Mouse (Mus musculus) right cerebral cortex, adult 18-20 months (tissue): ENCODE data around the gene Eef1b2.
"Not testable (repeated sequence)": the region's sequence is repeated elsewhere in the genome, so short reads cannot be mapped to it uniquely, and the experiment has no call there.

Source experiments
- DNase-seq: peaks from one replicate; pipeline ENCODE4 v3.0.0; 2022; ENCODE audit warnings: mixed read lengths

The Eef1b2 gene

DNA sequence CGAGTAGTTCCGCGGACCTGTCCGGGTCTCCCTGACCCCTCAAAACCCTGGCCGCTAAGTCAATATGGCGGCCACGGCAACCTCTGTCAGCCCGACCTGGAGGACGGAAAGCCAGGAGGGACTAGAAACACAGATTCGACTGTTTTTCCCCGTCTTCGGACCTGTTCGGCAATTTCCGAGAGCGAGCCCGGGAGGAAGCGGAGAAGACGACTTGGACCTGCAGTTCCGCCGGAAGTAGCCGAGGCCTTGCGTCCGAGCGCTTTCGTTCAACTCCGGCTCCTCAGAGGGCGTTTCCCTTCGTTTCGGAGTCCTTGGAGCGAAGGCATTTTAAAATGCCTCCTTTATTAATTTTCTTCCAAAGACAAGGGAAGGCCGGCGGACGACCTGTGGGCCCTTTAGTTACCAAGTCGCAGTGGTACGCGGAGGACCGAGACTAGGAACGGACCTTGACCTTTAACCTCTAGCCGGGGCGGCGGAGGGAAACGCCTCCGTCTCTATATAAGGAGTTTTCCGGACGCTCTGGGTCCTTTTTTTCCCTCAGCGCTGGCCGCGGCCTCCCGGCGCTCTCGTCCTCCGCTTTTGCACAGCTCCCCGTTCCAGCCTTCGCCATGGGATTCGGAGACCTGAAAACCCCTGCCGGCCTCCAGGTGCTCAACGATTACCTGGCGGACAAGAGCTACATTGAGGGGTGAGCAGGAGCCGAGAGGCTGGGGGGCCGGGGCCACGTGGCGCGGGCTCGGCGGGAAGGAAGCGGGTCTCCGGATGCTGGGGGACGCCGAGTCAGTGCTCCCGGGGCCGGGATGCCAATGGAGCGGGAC is at the start of gene Eef1b2, which contains the start of gene Ndufs1:
TSS of gene Eef1b2 (plus strand) at position 222 of the 818 bp plus-strand sequence.
TSS of gene Ndufs1 (minus strand) at position 230 of the 818 bp plus-strand sequence.
- DNase-seq, result peak; percentile 99

DNA sequence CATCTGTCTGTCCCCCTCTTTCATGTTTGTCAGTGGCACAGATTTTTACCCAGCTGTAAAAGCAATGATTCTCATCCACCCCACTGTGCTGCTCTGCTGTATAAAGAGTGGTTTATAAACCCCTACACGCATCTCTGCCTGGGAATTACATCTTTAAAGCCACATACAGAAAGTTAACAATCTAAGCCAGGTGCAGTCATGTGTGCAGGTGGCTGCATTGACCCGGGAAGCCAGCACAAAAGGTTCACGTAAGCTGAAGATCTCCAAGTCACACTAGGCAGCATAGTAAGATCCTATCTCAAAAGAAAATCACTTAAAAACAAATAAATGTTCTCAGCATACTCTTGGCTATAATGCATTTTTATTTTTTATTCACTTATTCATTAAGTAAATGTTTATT is 47.4 kb upstream of the Eef1b2 start:
- DNase-seq, result no peak

DNA sequence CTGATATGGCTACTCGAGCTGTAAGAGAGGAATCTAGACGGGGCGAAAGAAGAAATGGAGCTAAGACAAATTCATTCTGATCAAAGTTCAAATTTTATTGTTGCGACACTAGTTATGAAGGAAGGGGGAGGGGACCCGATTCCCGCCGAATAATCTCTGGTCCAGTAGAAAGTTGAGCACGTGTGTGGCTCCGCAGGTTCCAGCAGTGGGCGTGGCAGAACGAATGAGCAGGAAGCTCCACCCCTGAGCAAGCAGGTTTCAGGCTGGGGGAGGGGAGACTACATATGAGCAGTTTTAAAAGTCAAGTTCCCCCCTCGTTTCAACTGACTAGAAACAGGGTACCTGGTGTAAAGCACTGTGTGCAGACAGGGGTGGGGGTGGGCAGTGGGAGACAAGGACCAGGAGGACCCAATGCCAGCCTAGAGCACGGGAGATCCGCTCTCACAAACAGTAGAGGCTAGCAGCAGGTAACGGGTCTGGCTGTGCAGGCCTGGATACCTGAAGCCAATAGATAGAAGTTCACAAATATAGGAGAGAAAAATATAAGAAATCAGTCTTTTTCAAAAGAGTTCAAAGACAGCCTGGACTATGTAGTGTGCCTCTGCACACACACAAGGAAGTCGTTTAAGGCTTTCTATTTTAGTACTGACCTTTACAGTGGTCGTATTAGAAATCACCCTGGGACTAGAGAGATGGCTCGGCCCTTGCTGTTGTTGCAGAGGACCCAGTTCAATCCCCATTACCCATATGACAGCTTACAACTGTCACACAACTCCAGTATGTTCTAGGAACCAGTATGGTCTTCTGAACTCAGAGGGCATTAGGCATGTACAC is 46.6 kb upstream of the Eef1b2 start:
- DNase-seq, result no peak

DNA sequence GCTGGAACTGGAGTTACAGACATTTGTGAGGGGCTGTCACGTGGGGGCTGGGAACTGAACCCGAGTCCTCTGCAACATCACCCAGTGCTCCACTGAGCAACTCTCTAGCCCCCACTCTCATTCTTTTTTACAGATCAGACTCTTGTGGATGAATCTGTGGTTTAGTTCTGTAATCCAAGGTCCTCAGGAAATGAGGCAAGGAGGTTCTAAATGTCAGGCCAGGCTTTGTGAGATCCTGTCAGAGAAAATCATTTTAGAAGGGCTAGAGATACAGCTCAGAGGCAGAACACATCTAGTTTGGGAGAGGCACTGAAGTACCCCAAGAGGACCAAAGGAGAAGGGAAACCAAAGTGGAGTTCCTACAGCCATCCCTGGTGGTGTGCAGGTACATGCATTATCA is 45.7 kb upstream of the Eef1b2 start:
- no peak for DNase-seq

DNA sequence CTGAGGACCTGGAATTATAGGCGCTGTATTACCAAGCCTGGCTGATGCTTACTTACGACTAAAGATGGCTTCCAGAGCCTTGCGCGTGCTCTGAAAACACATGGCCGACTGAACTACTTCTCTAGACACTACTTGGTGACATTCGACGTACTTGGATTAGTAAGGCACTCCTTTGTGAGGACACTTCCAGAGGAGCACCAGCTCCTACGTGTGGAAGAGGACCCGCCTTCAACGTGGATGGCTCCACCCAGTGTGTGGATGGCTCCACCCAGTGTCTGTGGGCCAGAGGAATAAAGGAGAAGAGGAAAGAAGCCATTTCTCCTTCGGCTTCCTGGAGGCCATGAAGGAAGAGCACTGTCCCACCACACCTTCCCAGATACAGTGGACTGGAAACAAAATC is 44.9 kb upstream of the Eef1b2 start:
- no peak for DNase-seq

DNA sequence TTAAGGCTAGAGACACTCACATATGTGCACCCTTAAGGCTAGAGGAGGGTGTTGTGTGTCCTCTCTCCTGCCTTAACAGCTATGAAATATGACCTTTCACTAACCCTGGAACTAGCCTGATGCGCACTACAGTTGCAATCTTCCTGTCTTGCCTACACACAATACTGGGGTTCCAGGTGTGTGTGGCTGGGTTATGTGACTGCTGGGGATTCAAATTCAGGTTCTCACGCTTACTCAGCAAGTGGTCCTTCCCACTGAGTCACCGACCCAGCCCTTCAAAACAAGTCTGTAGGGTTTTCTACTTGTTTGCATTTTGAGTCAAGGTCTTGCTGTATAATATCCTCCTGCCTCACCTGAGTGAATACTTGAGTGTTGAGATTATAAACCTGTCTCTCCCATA is 42.1 kb upstream of the Eef1b2 start:
- no peak for DNase-seq

DNA sequence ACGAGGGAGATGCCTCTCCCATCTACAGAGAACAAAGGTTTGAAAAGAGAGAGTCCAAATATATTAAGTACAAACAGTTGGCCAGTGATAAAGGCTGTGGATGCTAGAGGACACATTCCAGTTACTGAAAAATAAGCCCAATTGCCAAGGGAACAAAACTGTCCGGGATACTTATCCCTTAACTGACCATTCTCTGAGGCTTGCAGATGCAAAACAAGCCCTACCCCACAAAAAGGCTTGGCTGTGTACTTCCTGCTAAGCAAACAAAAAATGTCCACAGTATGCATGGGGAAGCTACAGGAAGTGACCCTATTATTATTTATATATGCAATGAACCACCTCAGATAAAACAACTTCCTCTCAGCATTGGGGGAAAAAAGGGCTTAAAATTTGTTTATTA is 38.7 kb upstream of the Eef1b2 start:
- DNase-seq, result no peak

DNA sequence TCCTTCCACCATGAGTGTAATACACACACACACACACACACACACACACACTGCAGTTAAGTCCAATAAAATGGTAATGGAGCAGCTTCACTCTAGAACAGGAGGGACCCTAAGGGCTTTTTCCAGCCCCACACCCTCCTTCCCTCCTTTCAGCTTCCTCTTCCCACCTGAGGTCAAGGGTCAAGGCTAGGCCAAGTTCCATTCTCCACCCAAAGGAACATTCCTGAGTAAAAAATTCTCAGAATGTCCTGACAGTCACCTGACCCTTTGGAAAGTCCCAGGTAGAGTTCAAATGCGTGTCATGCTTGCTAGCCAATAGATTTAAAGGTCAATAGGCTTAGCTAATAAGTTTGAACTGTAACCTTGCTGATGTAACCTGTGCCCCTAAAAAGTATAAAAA is 38.0 kb upstream of the Eef1b2 start:
- DNase-seq, result not testable (repeated sequence)

DNA sequence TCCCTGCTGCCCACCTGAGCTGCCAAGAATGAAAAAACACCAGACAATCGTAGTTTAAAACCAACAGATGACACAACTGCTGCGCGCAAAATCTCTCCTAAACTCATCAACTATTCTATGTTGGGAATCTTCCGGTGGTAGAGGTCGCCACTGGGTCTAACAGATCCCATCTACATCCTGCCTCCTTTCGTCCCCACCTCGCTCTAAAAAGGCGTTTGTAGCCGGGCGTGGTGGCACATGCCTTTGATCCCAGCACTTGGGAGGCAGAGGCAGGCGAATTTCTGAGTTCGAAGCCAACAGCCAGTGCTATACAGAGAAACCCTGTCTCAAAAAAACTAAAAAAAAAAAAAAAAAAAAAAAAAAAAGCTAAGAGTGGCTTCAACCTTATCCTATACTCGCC is 36.4 kb upstream of the Eef1b2 start:
- no peak for DNase-seq

DNA sequence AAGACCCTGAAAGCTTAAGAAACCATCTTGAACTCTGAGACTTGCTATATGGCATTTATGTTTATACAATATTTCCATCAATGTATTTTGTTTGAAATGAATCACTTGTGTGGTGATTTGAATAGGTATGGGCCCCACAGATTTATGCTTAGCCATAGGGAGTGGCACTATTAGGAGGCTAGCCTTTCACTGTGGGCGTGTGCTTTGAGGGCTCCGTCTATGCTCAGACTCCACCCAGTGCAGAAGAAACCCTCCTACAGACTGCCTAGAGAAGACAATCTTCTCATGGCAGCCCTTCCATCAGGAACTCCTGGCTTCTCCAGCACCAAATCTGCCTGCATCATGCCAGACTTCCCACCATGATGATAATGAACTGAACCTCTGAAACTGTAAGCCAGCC is 8.0 kb upstream of the Eef1b2 start:
- no peak for DNase-seq

DNA sequence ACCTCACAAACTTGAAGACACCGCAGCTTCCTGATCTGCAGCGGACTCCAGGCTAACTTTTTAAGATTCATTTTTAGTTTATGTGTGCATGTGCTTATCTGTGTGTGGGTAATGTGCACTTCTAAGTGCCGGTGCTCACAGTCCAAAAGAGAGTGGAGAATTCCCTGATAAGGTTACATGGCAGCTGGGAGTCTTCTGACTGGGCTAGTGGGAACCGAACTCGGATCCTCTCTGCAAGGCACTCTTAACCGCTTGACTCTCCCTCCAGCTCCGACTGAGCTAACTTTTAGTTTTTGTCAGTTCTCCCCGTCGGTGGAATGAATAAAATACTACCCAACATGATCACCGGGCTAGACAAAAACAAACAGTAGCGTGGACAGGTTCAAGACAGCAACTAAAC is 772 bp upstream of the Eef1b2 start:
- no peak for DNase-seq

DNA sequence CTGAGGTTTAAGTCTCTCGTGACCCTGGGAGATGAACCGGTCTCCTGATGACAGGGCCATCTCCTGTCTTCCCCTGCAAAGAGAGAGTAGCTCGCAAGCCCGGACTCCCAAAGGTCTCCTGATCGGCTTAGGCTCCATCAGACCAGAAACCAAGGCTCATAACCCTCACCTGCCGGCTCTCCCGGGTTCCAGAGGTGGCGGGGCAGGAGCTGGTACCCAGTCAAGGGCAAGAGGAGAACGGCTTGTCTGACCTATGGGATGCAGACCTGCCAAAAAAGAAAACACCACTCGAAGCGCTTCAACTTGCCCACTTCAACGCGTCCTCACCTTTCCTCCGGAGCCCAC is 394 bp upstream of the Eef1b2 start:
- DNase-seq, result no peak

DNA sequence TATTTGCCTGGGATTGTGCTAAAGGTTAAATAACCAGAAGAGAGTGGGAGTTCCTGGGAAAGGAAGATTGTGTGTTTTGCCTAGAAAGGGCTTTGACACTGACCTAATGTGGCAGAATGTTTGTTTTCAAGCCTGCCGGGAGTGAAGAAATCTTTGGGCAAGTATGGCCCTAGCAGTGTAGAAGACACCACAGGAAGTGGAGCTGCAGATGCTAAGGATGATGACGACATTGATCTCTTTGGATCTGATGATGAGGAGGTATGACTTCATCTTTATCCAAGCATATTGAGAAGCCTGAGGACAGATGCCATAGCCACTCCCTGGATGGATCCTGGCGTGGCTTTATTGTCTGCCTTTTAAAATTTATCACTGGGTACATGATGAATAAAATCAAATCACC is 1.7 kb downstream of the Eef1b2 start:
- no peak for DNase-seq

DNA sequence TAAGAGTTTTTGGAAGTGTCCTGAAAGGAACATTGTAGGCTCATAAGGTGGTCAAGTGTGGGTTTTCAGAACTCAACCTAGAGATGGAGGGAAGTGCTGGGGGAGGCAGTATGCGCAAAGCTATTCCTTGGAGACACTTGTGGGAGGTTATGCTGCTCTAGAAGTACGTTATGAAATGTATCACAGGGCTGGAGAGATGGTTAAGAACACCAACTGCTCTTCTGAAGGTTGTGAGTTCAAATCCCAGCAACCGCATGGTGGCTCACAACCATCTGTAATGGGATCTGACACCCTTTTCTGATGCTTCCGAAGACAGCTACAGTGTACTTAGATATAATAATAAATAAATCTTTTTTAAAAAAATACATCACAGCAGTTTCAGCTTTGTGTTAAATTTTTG is 3.5 kb downstream of the Eef1b2 start:
- no peak for DNase-seq

DNA sequence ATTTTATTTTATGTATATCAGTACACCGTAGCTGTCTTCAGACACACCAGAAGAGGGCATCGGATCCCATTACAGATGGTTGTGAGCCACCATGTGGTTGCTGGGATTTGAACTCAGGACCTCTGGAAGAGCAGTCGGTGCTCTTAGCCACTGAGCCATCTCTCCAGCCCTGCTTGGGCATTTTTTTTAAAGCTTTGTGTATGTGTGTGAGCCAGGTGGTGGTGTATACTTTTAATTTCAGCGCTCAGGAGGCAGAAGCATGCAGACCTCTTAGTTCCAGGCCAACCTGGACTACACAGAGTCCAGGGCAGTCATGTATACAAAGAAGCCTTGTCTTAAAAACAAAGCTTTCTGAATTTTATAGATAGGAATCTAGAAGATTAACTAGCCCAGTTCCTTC is 4.0 kb downstream of the Eef1b2 start:
- not testable (repeated sequence) for DNase-seq

DNA sequence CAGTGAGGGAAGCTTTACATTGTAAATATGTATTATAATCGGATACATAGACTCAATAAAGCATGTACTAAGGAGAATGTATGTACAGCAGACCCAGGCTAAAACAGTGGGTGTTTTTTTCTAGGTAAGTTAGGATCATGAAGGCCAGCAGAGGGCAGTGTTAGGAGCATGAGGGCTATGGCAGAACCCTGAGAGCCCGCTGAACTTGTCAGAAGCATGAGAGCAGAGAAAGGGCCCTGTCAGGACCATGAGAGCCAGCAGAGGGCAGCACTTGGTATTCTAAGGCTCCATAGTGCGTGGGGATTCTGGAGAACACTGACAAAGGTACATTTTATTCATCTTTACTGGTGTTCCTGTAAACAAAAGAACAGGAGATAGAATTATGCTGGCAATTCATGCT is 4.4 kb downstream of the Eef1b2 start:
- DNase-seq, result peak; percentile 93

DNA sequence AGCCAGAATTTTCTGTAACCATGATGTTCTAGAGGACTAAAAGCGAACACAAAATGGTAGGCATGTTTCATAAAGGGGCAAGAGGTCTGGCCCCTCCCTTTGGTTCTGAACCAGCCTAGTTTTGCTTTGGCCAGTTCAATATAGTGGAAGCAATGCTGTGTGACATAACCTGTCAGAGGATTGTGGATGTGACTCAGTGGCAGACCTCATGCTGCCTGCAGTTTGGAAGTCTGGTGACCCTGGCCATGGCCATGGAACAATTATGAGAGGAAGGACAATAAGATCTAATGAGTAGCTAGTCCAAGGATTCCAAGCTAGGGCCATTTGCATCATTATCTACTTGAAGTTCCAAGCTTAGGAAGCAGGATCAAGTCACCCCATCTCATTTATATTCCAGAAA is 4.9 kb downstream of the Eef1b2 start:
- no peak for DNase-seq

DNA sequence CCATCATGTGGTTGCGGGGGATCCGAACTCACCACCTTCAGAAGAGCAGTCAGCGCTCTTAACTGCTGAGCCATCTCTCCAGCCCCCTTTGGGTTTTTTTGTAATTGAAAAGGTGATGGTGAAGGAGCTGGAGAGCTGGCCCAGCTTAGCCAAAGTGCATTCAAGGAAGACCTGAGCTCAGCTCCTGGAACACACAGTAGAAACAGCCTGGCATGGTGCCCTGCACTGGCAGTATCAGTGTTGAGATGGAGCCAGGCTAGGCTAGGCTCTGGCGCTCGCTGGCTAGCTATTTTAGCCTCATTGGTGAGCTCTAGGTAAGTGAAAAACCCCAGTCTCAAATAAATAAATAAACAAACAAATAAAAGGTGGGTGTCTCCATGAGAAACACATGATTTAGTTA is 5.6 kb downstream of the Eef1b2 start:
- no peak for DNase-seq

DNA sequence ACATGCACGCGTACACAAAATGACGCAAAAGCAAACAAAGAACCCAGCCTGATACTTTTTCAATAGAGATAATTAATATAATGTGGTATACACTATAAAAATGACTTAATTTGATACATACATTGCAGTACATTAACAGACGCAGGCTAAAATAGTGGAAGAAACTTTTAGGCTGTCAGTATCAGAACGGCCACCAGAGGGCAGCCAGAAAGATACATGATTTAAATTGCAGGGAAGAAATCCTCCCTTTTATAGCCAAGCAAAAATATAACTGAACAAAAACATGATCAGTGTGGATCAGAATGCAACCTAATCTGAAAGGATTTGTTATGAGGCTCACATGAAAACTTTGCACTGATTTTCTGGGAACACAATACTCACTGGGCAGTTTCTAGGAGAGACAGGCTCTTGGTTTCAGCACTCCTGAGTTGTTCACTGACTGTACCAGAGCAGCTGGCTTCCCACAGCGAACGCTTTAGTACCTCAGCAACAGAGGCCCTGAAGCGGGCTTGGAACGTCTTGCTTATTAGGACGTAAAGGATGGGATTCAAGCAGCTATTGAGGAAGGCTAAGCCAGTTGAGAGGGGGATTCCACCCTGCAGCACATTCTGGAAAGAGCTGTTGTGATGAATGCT is 6.1 kb downstream of the Eef1b2 start:
- DNase-seq, result peak; percentile 62

DNA sequence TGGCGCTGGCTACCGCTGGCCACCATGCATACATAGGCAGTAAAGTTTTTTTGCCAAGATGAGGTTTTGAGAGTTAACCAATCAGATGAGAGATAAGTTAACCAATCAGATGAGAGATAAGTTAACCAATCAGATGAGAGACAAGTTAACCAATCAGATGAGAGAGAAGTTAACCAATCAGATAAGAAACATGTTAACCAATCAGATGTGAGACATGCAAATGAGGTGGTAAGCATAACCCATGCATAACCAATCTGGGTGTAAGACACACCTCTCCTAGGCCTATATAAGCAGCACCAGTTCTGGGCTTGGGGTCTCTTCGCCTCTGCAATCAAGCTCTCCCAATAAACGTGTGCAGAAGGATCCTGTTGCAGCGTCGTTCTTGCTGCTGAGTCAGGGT is 8.8 kb downstream of the Eef1b2 start:
- DNase-seq, result not testable (repeated sequence)

DNA sequence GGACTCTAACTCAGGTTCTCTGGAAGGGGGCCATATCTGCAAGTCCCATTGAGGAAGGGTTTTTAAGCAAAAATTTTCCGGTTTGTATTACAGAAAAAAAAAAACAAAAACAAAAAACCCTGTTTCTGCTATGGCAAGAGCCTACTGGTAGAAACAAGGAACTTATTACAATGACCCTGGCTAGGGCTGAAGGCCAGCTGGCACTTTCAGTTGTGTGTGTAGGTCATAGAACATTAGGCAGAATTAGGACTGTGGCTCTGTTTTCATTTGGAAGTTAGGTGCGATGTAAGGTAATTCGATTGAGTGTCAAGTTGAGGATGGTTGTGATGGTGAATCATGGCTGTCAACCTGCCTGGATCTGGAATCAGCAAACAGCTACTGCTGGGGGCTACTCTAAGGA is 11.9 kb downstream of the Eef1b2 start:
- DNase-seq, result no peak

DNA sequence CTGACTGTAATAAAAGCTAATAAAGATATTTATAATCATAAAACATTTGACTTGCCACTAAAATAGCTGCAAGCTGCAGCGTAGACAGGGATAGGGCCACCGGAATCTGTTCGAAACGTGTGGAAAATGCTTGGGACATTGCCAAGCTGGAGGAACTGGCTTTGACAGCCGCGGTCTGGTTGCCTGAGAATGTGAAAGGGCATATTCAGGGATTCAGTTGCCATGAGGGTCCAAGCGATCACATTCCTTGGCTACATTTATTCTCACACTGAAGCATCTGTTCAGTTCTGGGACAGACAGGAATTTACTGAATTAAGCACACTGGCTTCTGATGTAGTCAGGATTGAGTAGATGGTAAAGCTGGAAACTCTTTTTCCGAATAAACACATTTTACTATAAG is 14.2 kb downstream of the Eef1b2 start:
- DNase-seq, result no peak

DNA sequence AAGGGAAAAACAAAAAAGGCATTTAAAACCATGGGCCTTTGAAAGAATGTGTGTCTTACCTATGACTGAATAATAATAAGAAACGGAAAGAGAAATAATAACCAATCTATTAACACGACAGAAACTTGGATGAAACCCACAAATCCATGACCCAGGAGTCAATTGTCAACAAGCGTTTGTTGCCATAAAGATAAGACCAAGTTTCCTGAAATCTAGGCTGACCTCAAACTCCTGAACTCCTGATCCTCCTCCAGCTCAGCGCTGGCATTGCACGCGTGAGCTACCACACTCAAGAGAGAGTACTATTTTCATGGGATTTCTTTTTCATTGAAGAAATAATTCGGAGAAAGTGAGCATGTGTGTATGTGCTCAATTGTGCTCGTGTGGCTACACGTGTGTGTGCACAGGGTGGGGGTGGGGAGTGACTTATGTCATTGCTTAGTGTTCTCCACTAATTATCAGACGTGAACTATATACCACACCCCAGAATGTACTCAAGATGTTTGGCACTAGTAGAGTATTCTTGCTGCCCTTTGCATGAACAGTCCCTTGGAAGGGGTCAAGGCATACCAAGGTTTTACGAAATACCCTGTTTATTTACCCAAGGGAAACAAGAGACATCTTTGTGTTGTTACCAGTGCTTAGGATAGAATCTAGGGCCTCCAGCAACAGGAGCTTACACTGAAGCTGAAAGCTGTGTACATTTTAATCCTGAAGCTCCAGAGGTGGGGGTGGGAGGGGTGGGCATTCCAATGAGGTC is 15.9 kb downstream of the Eef1b2 start:
- no peak for DNase-seq
